Mouse (Mus musculus): ENCODE data around the gene Pcdh7. TPM values are rescaled to one million over a fixed set of nuclear protein-coding genes. Genes with fewer than 3 reads are reported as not detected.

Gene Pcdh7
- polyA plus RNA-seq, 1 experiment from 2014 or later, result 7.4 TPM

GRCm38 (mm10) chr5:57757436-57757898, 39.7 kb downstream of the Pcdh7 start:
- Histone ChIP-seq H3K4me3 (ENCODE audit: low read depth, low read length) (no peak overlapping the region), H3K36me3 (replicated peaks; ENCODE audit: control insufficient read depth, insufficient read depth, low read depth, low read length) (no peaks in the 10 kb centered on the region), H3K27me3 (ENCODE audit: control insufficient read depth, insufficient read depth, low read length) (no peaks in the 10 kb centered on the region), H3K4me2 (ENCODE audit: low read depth, low read length) (no peak overlapping the region), H3K9me3 (replicated peaks; ENCODE audit: control insufficient read depth, low read length) (no peaks in the 10 kb centered on the region), H3K27ac (replicated peaks; ENCODE audit: low read depth, low read length) (no peak overlapping the region), H3K4me1 (ENCODE audit: control insufficient read depth, insufficient read depth, low read length) (no peaks in the 10 kb centered on the region), H3K9ac (replicated peaks; ENCODE audit: low read length) (no peak overlapping the region)
- DNase-seq (ENCODE audit: low spot score), result peak; percentile 26
- ATAC-seq (replicated peaks; ENCODE audit: insufficient number of reproducible peaks, low FRiP score, low TSS enrichment, low read depth), result 0 out of 2 replicates have a peak, but pooled peaks have one; percentile 52
- 23% methylated on average over 4 of the region's 4 CpGs for WGBS

GRCm38 (mm10) chr5:57758968-57759367, 41.2 kb downstream of the Pcdh7 start:
- Histone ChIP-seq H3K36me3 (replicated peaks; ENCODE audit: control insufficient read depth, insufficient read depth, low read depth, low read length) (no peaks in the 10 kb centered on the region), H3K27me3 (ENCODE audit: control insufficient read depth, insufficient read depth, low read length) (no peaks in the 10 kb centered on the region), H3K4me2 (ENCODE audit: low read depth, low read length) (no peak overlapping the region), H3K4me3 (ENCODE audit: low read depth, low read length) (no peak overlapping the region), H3K27ac (replicated peaks; ENCODE audit: low read depth, low read length) (no peak overlapping the region), H3K9ac (replicated peaks; ENCODE audit: low read length) (no peak overlapping the region), H3K4me1 (ENCODE audit: control insufficient read depth, insufficient read depth, low read length) (no peaks in the 10 kb centered on the region), H3K9me3 (replicated peaks; ENCODE audit: control insufficient read depth, low read length) (no peaks in the 10 kb centered on the region)
- ATAC-seq (replicated peaks; ENCODE audit: insufficient number of reproducible peaks, low FRiP score, low TSS enrichment, low read depth) (no peak), DNase-seq (ENCODE audit: low spot score) (no peak)

- ATAC-seq (replicated peaks; ENCODE audit: insufficient number of reproducible peaks, low FRiP score, low TSS enrichment, low read depth), result no peak
- no peak overlapping the region for H3K4me3 ChIP-seq (ENCODE audit: low read depth, low read length)
- no peaks in the 10 kb centered on the region for H3K9me3 ChIP-seq (replicated peaks; ENCODE audit: control insufficient read depth, low read length)
- H3K4me2 ChIP-seq (ENCODE audit: low read depth, low read length), result no peak overlapping the region
- 54% methylated on average over 6 of the region's 6 CpGs for WGBS
- H3K4me1 ChIP-seq (ENCODE audit: control insufficient read depth, insufficient read depth, low read length), result no peaks in the 10 kb centered on the region
- no peaks in the 10 kb centered on the region for H3K27me3 ChIP-seq (ENCODE audit: control insufficient read depth, insufficient read depth, low read length)
- DNase-seq (ENCODE audit: low spot score), result peak; percentile 29
- H3K9ac ChIP-seq (replicated peaks; ENCODE audit: low read length), result no peak overlapping the region
- no peak overlapping the region for H3K27ac ChIP-seq (replicated peaks; ENCODE audit: low read depth, low read length)
- H3K36me3 ChIP-seq (replicated peaks; ENCODE audit: control insufficient read depth, insufficient read depth, low read depth, low read length), result no peaks in the 10 kb centered on the region
Observed at GRCm38 (mm10) chr5:57760069-57761063, 42.6 kb downstream of the Pcdh7 start.

- DNase-seq (ENCODE audit: low spot score) (no peak), ATAC-seq (replicated peaks; ENCODE audit: insufficient number of reproducible peaks, low FRiP score, low TSS enrichment, low read depth) (no peak)
- no peaks in the 10 kb centered on the region for H3K27me3 ChIP-seq (ENCODE audit: control insufficient read depth, insufficient read depth, low read length)
- no peaks in the 10 kb centered on the region for H3K9me3 ChIP-seq (replicated peaks; ENCODE audit: control insufficient read depth, low read length)
- no peak overlapping the region for H3K4me3 ChIP-seq (ENCODE audit: low read depth, low read length)
- H3K4me1 ChIP-seq (ENCODE audit: control insufficient read depth, insufficient read depth, low read length), result no peaks in the 10 kb centered on the region
- no peak overlapping the region for H3K27ac ChIP-seq (replicated peaks; ENCODE audit: low read depth, low read length)
- WGBS, result 24% methylated on average over 3 of the region's 3 CpGs
- no peak overlapping the region for H3K4me2 ChIP-seq (ENCODE audit: low read depth, low read length)
- H3K36me3 ChIP-seq (replicated peaks; ENCODE audit: control insufficient read depth, insufficient read depth, low read depth, low read length), result no peaks in the 10 kb centered on the region
- no peak overlapping the region for H3K9ac ChIP-seq (replicated peaks; ENCODE audit: low read length)
Observed at GRCm38 (mm10) chr5:57765356-57765755, 47.6 kb downstream of the Pcdh7 start.

- no peaks in the 10 kb centered on the region for H3K27me3 ChIP-seq (ENCODE audit: control insufficient read depth, insufficient read depth, low read length)
- no peak overlapping the region for H3K9ac ChIP-seq (replicated peaks; ENCODE audit: low read length)
- no peaks in the 10 kb centered on the region for H3K9me3 ChIP-seq (replicated peaks; ENCODE audit: control insufficient read depth, low read length)
- WGBS, result 53% methylated on average over 3 of the region's 3 CpGs
- no peak overlapping the region for H3K27ac ChIP-seq (replicated peaks; ENCODE audit: low read depth, low read length)
- DNase-seq (ENCODE audit: low spot score) (no peak), ATAC-seq (replicated peaks; ENCODE audit: insufficient number of reproducible peaks, low FRiP score, low TSS enrichment, low read depth) (no peak)
- no peaks in the 10 kb centered on the region for H3K36me3 ChIP-seq (replicated peaks; ENCODE audit: control insufficient read depth, insufficient read depth, low read depth, low read length)
- H3K4me1 ChIP-seq (ENCODE audit: control insufficient read depth, insufficient read depth, low read length), result no peaks in the 10 kb centered on the region
- H3K4me2 ChIP-seq (ENCODE audit: low read depth, low read length), result no peak overlapping the region
- H3K4me3 ChIP-seq (ENCODE audit: low read depth, low read length), result no peak overlapping the region
Observed at GRCm38 (mm10) chr5:57767346-57767745, 49.6 kb downstream of the Pcdh7 start.

- H3K4me1 ChIP-seq (ENCODE audit: control insufficient read depth, insufficient read depth, low read length), result no peaks in the 10 kb centered on the region
- H3K9me3 ChIP-seq (replicated peaks; ENCODE audit: control insufficient read depth, low read length), result no peaks in the 10 kb centered on the region
- H3K4me3 ChIP-seq (ENCODE audit: low read depth, low read length), result no peak overlapping the region
- H3K36me3 ChIP-seq (replicated peaks; ENCODE audit: control insufficient read depth, insufficient read depth, low read depth, low read length), result no peaks in the 10 kb centered on the region
- no peak overlapping the region for H3K4me2 ChIP-seq (ENCODE audit: low read depth, low read length)
- no peak for ATAC-seq (replicated peaks; ENCODE audit: insufficient number of reproducible peaks, low FRiP score, low TSS enrichment, low read depth)
- DNase-seq (ENCODE audit: low spot score), result no peak
- H3K27ac ChIP-seq (replicated peaks; ENCODE audit: low read depth, low read length), result no peak overlapping the region
- H3K27me3 ChIP-seq (ENCODE audit: control insufficient read depth, insufficient read depth, low read length), result no peaks in the 10 kb centered on the region
- 62% methylated on average over 10 of the region's 10 CpGs for WGBS
- no peak overlapping the region for H3K9ac ChIP-seq (replicated peaks; ENCODE audit: low read length)
Observed at GRCm38 (mm10) chr5:57768469-57769022, 50.8 kb downstream of the Pcdh7 start.

- Histone ChIP-seq H3K9ac (replicated peaks; ENCODE audit: low read length) (no peak overlapping the region), H3K4me1 (ENCODE audit: control insufficient read depth, insufficient read depth, low read length) (no peaks in the 10 kb centered on the region), H3K9me3 (replicated peaks; ENCODE audit: control insufficient read depth, low read length) (no peaks in the 10 kb centered on the region), H3K4me2 (ENCODE audit: low read depth, low read length) (no peak overlapping the region), H3K36me3 (replicated peaks; ENCODE audit: control insufficient read depth, insufficient read depth, low read depth, low read length) (no peaks in the 10 kb centered on the region), H3K4me3 (ENCODE audit: low read depth, low read length) (no peak overlapping the region), H3K27ac (replicated peaks; ENCODE audit: low read depth, low read length) (no peak overlapping the region), H3K27me3 (ENCODE audit: control insufficient read depth, insufficient read depth, low read length) (no peaks in the 10 kb centered on the region)
- no peak for ATAC-seq (replicated peaks; ENCODE audit: insufficient number of reproducible peaks, low FRiP score, low TSS enrichment, low read depth)
- no peak for DNase-seq (ENCODE audit: low spot score)
- WGBS, result 96% methylated on average over 7 of the region's 7 CpGs
Observed at GRCm38 (mm10) chr5:57769644-57770043, 51.9 kb downstream of the Pcdh7 start.

GRCm38 (mm10) chr5:57770364-57770763, 52.6 kb downstream of the Pcdh7 start:
- WGBS, result 85% methylated on average over 3 of the region's 3 CpGs
- ATAC-seq (replicated peaks; ENCODE audit: insufficient number of reproducible peaks, low FRiP score, low TSS enrichment, low read depth) (no peak), DNase-seq (ENCODE audit: low spot score) (no peak)
- Histone ChIP-seq H3K9me3 (replicated peaks; ENCODE audit: control insufficient read depth, low read length) (no peaks in the 10 kb centered on the region), H3K4me1 (ENCODE audit: control insufficient read depth, insufficient read depth, low read length) (no peaks in the 10 kb centered on the region), H3K4me2 (ENCODE audit: low read depth, low read length) (no peak overlapping the region), H3K27ac (replicated peaks; ENCODE audit: low read depth, low read length) (no peak overlapping the region), H3K36me3 (replicated peaks; ENCODE audit: control insufficient read depth, insufficient read depth, low read depth, low read length) (no peaks in the 10 kb centered on the region), H3K9ac (replicated peaks; ENCODE audit: low read length) (no peak overlapping the region), H3K27me3 (ENCODE audit: control insufficient read depth, insufficient read depth, low read length) (no peaks in the 10 kb centered on the region), H3K4me3 (ENCODE audit: low read depth, low read length) (no peak overlapping the region)
